Mouse (Mus musculus) lung, postnatal 4 days (tissue): ENCODE measurements around the gene Fam57b.
A peak's percentile ranks its signal among the peaks of the same experiment; 100 is the strongest.

Experiments
- DNase-seq, 2 experiments: peaks; one replicate each; pipeline ENCODE4 v3.0.0; 2021

Gene Fam57b

DNA sequence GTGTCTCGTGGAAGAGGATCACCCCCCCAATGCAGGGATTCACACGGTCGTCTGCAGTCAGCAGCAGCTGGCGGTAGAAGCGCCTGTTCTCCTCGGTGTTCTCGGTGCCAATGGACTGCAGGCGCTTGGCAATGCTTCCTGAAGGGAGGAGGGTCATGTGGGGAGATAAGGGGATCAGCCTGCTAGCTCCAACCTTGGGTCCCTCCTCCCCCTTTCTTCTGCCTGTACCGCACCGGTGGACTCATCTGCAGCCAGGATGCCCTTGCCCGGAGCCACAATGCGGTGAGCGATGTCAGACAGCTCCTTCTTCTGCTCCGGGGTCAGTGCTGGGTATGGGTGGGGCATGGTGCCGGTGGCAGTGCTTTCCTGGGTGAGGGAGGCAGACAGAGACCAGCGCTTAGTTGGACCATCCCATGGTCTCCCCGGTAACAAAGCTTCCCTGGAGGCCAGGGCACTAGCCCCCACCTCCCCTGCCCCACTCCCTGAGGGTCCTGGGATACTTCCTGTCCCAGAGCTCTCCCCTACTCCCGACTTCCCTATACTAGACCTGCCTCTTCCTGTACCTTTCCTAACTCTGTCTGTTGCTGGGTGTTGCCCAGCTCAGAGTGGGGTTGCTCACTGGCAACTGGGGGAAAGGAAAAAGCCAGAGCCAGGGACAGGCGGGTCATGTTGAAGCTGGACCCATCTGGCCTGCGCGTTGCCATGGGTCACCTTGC is at the start of gene Fam57b:
Fam57b (plus strand) TSS at position 258 of the 716 bp plus-strand sequence.
- DNase-seq, result peak in 1 of 2 experiments; percentile 37

DNA sequence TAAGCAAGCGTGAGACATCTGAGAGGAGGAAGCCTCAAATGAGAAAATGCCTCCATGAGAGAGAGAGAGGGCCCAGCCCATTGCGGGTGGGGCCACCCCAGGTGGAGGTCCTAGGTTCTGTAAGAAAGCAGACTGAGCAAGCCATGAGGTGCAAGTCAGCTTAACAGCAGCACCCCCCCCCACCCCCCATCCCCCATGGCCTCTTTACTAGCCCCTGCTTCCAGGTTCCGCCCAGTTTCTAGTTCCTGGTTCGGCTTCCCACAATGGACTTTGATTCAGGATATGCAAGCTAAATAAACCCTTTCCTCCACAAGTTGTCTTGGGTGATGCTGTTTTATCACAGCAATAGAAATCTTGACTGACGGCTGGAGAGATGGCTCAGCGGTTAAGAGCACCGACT is 48.6 kb upstream of the Fam57b start:
- no peak for DNase-seq

DNA sequence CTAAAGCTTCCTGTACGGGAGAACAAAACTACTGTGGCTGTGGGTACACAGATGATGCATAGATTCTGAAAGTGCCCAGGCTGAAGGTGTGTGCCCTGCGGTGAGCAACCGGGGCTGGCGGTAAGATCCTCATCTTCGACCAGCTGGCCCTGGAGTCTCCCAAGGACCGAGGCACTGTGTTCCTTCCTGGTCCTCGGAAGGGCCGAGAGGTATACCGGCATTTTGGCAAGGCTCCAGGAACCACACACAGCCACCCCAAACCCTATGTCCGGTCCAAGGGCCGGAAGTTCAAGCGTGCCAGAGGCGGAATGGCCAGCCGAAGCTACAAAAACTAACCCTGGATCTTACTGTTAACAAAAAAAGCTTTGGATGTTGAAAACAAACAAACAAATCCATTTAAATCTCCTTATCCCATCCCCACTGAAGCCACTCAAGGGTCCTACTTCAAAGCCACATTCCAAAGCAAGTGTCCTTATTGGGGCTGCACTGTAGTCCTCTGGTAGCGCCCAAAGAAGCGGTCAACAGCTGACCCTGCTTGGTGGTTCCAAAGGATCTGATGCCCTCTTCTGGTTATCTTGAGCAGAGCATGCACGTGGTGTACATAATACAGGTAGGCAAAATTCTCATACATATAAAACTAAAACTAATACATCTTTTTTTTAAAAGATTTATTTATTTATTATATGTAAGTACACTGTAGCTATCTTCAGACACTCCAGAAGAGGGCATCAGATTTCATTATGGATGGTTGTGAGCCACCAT is 47.7 kb upstream of the Fam57b start:
- DNase-seq, result no peak

DNA sequence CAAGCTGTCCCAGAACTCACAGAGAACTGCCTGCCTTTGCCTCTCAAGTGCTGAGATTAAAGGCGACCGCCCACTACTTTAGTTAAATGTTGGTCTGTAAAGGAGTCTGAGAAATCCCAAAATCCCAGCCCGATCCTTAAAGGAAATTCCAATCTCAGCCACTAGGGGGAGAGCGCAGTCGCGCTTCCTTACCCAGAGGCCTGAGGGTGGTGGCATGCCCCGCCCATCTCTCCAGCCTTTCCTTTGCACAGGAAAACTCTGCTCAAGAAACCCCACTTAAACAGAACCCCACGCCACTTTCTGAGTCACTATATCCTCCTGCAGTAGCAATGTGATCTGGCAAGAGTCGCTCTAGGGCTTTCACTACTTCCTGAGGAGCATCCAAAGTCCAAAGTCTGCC is 42.6 kb upstream of the Fam57b start:
- peak; percentile 82 to 88 for DNase-seq

DNA sequence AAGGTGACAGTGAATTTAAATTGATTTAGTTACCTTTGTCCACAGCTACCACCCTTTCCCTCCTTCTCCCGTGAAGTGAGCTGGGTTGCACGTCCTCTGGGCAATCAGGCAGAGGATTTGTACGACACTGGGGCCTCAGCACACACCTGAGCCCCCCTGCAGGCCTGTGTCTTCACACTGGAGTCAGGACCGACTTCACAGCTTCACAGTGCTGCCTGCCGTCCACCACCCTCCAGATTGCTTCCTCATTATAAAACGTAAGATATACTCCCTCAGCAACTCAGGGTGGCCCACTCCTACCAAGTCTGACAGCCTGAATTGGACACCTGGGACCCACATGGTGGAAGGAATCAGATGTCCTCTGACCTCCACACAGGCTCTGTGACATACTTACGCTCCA is 38.9 kb upstream of the Fam57b start:
- DNase-seq, result no peak

DNA sequence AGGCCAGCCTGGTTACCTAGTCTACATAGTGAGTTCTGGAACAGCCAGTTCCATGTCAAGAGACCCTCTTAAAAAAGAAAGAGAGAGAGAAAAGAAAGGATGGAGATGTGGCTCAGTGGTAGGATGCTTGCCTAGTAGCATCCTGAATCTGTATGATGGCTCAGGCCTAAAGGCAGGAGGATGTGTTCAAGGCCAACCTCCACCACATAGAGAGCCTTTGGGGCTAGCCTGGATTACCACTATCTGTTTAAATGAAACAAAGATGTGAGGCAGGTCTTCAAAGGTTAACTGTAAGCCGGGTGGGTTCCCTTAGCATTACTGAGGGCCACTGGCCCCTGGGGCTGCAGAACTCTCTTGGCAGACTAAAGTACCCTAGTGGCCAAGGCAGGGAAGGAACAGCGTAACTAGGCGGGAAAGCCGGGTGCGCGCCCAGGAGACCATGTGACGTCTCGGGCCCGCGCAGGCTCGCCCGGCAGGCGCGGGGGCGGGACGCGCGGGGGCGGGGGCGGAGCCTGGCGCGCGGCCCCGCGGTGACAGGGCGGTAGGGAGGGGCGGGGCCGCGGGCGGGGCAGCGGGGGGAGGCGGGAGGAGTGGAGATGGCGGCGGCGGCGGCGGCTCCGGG is 38.3 kb upstream of the Fam57b start, which contains the start of gene Mapk3:
Mapk3 (plus strand) TSS at position 552 of the 622 bp plus-strand sequence.
- DNase-seq, result peak; percentile 94 to 95

DNA sequence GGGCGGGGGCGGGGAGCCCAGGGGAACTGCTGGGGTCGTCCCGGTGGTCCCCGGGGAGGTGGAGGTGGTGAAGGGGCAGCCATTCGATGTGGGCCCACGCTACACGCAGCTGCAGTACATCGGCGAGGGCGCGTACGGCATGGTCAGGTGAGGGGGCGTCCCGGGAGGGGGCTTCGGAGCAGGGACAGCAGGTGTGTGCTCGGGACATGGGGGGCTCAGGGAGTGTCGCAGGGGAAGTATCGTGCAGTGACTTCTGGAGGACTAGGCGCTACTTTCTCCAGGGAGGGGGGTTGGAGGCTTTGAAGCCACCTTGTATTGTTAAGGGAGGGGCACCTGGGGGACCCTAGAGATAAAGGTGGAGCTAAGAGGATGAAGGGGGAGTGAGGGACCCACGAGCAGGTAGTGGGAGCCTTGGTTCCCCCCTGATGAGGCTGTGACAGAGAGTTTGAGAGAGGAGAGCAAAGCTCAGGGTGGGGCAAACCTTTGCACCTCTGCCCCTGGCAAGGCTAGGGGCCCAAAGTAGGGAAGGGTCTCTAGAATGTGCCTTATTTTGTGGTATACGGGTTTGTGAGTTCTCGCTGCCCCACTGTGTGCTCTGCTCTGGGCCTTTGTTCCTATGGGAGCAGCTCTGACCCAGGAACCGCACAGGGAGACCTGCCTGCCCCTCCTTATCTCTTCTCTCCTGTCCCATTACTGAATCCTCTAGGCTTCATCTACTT is 37.6 kb upstream of the Fam57b start:
- peak in 1 of 2 experiments; percentile 27 for DNase-seq

DNA sequence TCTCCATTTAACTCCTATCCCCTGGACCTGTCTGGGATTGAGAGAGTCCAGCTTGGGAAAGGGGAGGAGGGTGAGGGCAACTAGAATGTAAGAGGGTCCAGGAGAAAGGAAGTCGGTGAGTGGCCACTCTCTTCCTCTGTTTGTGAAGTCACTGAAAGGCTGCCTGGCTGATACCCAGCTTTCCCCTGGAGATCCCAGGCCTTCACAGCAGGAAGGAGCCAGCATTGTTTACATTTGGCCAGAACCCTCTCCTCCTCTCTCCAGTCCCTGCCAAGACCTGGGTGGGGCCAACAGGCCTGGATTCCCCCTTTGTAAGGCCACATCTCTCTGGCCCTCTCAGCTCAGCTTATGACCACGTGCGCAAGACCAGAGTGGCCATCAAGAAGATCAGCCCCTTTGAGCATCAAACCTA is 37.1 kb upstream of the Fam57b start:
- peak; percentile 89 to 96 for DNase-seq

DNA sequence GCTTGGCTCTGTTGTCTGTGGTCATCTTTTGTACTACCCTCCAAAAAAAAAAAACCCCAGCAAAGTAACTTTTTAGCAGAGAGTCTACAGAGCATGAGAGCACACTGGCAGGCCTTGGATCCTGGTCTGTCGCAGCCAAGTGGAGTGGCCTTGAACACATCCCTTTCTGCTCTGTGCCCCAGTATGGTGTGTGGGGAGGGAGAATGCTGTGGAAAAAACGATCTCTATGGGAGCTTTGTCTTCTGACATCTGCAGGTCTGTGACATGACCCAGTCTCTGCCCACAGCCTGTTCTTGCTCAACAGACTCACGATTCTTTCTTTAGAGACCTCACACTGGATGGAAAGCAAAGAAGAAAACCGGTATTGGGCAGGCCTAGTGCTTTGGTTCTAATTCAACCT is 36.5 kb upstream of the Fam57b start:
- no peak for DNase-seq

DNA sequence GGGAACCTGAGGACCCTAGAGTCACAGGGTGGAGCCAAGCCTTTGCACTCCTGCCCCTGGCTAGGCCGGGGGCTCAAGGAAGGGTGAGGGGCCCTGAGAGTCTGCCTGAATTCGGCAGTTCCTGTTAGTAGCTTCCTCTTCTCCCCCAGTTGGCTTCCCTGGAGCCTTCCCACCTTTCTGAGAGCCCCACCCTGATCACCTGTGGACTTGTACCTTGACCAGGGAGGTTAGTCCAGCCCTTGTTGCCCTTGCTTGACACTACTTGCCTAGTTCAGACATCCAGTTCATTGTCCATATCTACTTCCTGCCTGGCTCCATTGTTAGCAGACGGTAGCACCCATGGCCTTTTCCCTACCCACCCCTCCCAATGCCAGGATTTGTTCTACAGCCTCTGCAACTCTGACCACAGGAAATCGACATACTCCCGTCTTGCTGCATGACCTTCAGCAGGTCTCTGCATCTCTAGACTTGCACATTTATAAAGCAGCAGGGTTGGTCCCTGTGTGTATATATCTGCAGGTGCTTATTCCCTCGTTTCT is 35.9 kb upstream of the Fam57b start:
- no peak for DNase-seq

DNA sequence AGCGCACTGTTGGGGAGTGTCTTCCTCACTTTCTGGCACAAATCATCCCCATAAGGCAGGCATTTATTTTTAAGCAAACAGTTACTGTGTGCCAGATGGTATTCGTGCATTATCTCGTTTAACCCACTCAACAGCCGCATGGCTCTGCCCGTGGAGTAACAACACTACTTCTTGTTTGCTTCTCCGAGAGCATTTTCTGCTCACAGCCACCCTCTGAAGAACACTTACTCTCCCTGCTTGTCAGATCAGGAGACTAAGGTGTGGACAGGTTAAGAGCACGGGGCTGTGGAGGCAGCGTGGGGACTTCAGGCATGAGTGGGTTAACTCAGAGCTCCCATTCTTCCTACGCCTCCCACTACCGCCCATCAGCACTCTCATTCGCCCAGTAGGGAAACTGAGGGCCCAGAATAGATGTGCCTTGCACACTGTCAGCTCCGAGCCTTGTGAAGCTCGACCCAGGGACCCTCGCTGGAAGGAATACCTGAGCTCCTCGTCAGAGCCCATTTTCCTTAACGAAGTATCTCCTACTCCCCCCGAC is 34.9 kb upstream of the Fam57b start:
- no peak for DNase-seq

DNA sequence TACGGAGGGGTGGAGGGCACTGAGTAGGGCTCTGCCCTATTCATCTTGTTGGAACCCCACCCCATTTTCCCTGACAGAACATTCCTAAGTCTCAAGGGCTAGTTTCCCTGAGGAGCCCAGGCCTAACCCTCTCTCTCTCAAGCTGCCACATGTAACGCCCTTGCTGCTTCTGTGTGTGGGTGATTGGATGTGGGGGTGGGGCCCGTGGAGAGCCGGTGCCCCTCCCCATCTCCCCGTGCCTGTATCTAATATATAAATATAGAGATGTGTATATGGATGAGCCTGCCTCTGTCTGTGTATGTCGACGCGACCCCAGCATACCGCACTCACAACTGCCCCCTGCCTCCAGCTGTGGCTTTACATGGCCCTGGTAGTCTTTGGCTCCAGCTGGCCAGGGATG is 31.9 kb upstream of the Fam57b start:
- no peak for DNase-seq

DNA sequence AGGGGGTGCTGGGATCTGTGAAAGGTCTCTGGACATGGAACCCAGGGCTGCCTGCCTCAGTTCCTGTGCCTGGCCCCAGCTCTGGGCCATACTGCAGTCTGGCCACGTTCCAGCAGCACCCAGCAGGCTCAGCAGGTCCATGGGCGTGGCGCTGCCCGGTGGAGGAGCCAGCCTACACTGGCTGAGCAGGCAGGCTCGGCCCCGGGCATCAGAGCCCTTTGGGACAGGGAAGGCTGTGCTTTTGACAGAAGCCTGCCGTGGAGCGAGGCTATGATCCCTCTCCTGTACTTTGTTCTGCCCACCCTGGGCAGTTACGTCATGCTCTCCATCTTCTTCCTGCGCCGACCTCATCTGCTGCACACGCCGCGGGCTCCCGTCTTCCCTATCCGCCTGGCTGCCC is 31.3 kb upstream of the Fam57b start, which contains the start of gene Gdpd3:
Gdpd3 (plus strand) TSS at position 134 of the 400 bp plus-strand sequence.
- peak in 1 of 2 experiments; percentile 63 for DNase-seq

DNA sequence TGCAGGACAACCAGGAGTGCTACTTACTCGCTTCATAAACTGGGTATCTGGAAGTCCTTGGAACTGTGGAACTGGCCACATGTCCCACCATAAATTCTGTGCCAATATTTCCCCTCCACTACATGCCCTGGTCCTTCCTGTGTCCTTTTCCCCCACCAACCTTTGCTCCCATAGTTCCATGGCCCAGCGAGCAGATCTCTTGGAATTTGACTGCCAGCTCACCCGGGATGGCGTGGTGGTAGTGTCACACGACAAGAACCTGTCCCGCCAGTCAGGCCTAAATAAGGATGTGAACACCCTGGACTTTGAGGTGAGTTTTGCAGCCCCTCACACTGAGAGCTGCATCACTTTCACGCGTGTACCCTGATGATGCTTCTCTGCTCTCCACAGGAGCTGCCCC is 30.5 kb upstream of the Fam57b start:
- DNase-seq, result no peak

DNA sequence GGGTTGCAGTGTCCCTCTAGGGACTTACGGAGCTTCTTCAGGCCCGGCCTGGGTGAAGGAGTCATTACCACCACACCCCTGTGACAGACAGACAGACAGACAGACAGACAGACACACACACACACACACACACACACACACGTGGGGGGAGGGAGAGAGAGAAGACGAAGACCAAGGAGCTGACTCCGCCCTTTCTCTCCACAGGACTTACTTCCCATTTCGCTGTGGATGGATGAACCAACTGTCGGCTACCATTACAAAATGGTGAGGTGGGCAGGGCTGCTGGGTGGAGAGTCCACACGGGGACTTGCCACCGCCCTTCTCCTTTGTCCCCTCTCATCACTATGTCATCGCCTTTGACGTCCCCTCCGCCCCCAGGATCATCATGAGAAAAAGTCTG is 26.7 kb upstream of the Fam57b start:
- DNase-seq, result peak in 1 of 2 experiments; percentile 47

DNA sequence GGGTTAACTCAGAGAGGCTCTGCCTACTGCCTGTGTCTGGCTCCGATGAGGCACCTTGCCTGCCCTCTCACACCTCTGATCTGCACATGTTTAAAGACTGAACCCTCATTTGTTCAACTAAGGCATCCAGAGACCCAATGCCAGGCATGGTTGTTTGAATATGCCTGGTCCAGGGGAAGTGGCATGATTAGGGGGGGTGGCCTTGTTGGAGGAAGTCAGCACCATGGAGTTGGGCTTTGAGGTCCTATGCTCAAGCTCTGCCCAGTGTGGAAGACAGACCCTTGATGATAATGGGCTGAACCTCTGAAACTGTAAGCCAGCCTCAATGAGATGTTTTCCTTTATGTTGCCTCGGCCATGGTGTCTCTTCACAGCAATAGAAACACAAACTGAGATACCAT is 24.1 kb upstream of the Fam57b start:
- no peak for DNase-seq

DNA sequence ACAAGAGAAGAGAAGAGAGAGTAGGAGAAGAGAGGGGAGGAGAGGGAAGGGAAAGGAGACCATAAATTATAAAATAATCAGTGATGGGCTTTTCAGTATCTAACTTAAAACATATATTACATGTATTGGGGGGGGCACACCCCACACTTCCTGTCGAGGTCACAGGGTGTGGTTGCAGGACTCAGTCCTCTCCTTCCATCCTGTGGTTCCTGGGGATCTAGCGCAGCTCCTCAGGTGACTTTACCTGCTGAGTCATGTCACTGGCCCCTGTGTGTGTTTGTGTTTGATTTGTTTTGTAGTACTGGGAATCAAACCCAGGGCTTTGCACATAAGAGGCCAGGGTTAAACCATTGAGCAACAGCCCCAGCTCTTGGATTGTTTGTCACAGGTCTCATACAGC is 23.0 kb upstream of the Fam57b start:
- DNase-seq, result no peak

DNA sequence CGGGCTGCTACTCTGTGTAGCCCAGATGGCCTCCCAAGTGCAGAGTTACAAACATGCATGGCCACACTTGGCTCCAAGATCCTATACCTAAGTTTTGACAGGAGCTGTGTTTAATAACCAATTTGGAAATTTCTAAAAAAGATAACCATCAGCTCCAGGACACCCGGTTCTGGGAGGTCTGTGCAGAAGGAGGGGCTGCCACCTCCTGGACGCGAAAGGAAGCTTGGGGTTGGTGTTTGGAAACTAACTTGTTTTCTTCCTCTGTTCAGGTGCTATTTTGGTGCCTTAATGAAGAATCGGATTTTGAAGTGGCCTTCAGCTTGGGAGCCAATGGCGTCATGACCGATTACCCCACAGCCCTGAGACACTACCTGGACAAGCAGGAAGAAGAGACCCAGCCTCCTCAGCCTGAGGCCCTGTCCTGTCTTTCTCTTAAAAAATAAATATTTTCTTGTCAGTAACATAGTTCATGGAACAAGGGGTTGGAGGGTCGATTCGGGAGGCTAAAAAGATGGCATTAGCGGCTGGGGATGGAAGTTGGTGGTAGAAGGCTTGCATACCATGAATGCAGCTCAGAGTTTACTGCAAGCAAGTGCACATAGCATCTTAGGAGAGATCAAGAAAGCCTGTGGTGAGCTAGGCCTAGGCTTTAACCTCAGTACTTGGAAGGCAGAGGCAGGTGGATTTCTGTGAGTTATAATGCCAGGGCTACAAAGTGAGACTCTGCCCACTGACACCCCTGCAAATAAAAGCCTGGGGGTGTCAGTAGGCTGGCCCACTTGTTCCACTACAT is 22.1 kb upstream of the Fam57b start:
- no peak for DNase-seq

DNA sequence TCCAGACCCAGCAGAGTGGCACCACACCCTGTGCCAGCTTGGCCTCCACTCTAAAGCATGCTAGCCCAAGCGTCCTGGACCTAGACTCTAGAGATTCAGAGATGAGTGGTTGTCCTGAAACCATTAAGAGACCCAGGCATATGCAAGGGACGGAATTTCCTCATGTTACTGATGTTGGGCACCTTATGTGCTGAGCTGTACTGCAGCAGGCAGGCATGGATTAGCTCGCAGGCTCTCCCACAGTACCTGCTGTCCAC is 21.6 kb upstream of the Fam57b start:
- peak in 1 of 2 experiments; percentile 69 for DNase-seq

DNA sequence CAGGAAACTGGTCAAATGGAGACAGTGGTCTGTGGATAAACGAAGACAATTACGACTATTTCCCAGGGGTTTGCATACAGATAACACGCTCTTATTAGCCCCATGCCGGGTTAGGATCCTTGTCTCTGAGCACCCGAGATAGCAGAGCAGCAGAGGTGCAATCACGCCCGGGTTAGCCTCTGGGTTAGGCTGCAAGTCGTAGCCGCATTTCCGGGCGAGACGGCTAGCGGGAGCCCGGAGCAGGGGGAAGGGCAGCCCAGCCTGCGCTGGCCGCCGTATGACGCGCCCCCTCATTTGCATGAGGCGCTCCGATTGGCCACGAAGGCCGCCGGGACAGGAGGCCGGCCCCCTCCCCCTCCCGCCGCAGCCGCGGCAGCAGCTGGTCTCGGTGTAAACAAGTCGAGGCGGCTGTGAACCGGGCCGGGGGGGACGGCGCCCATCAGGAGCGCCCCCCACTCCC is 20.8 kb upstream of the Fam57b start, which contains the start of gene Ypel3:
Ypel3 (plus strand) TSS at position 358 of the 460 bp plus-strand sequence.
- peak; percentile 96 to 99 for DNase-seq

DNA sequence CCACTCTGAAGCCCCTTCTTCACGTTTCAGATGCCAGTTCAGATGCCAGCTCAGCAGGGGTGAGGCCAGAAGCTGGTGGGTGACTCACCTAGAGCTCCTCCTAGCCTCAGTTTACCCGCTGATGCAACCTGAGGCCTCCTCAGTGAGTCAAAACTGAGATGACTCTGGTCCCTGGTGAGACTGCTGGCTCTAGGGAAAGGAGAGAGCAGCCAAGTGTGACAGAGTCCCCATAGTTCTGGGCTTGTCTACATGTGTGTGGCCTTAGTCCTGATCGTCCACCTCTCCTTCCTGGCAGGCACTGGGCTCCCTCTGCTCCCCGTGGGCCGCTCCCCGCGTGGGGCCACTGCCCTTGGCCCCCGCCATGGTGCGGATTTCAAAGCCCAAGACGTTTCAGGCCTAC is 20.0 kb upstream of the Fam57b start:
- no peak for DNase-seq

DNA sequence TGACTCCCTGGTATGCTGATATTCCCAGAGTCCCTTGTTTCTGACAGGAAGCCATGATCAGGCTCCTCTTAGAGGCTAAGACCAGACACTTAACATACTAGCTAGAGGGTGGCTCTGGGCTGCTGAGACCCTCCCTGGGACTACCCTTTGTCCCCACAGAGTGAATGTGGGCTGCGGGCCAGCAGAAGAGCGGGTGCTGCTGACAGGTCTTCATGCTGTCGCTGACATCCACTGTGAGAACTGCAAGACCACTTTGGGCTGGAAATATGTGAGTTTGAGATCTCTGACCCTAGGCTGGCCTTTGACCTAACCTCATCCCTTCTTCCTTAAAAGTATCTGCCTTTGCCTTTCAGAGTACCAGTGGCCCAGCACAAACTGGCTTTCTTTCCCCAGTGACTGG is 19.3 kb upstream of the Fam57b start:
- DNase-seq, result peak in 1 of 2 experiments; percentile 57
